Mouse (Mus musculus): ENCODE data around the gene Cdh24. TPM values are rescaled to one million over a fixed set of nuclear protein-coding genes. Genes with fewer than 3 reads are reported as not detected.

Cdh24 gene
- polyA plus RNA-seq, 1 experiment from 2014 or later: 8.6 TPM

DNA sequence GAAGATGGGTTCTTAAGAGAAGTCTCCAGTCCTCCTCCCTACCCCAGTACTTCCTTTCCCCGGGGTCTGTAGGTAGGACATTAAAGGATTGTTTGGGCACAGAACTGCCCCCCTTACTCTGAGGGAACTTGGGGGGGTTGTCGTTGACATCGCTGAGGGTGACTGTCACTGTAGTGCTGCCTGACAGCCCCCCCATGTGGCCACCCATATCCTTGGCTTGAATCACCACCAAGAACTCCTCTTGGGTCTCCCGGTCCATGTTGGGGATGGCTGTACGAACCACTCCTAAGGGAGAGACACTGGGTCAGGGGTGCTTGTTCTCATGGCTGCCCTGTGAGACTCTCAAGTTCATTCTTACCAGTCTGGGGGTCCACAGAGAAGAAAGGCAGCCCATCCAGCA is 3.0 kb downstream of the Cdh24 start:
- 82% methylated on average over 5 of the region's 5 CpGs for WGBS
- DNase-seq (ENCODE audit: low spot score): no peak
- no peak overlapping the region for H3K4me2 ChIP-seq (ENCODE audit: low read depth, severe bottlenecking)
- H3K9me3 ChIP-seq (ENCODE audit: control insufficient read depth, low read length): no peaks in the 10 kb centered on the region
- peaks cover 18% of the 10 kb centered on the region; the same call in 1 of the 2 replicates for H3K36me3 ChIP-seq (ENCODE audit: control insufficient read depth, insufficient read depth, low read length)
- no peak overlapping the region for H3K27ac ChIP-seq (replicated peaks; ENCODE audit: low read depth, low read length)
- no peaks in the 10 kb centered on the region for H3K27me3 ChIP-seq (ENCODE audit: control insufficient read depth, insufficient read depth, low read length)
- H3K4me1 ChIP-seq (ENCODE audit: control insufficient read depth, insufficient read depth, low read length): peaks cover 14% of the 10 kb centered on the region
- ATAC-seq (ENCODE audit: insufficient number of reproducible peaks, low FRiP score, low TSS enrichment, low read depth): no peak
- no peak overlapping the region for H3K4me3 ChIP-seq (ENCODE audit: low read depth, low read length)
- no peak overlapping the region for H3K9ac ChIP-seq (ENCODE audit: low read length)

DNA sequence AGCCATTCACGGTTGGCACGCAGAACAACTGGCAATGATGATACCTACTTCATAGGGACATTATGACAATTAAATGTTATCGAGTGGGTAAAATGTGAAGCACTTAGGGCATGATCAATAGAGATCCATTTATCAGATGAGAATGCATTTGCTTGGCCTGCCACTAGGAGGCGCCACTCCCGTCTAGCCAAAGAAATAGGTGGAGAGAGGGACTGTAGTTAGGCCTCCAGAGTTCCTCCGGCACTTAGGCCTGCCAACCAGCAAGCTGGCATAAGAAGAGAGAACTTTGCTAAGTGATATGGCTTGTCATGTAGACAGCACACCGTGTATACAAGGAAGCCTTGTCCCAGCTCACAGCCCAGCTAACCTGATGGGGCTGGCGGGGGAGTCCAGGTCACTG is 4.2 kb downstream of the Cdh24 start:
- Histone ChIP-seq H3K27me3 (ENCODE audit: control insufficient read depth, insufficient read depth, low read length) (no peaks in the 10 kb centered on the region), H3K4me2 (ENCODE audit: low read depth, severe bottlenecking) (no peak overlapping the region), H3K9me3 (ENCODE audit: control insufficient read depth, low read length) (no peaks in the 10 kb centered on the region), H3K4me3 (ENCODE audit: low read depth, low read length) (no peak overlapping the region), H3K27ac (replicated peaks; ENCODE audit: low read depth, low read length) (no peak overlapping the region), H3K9ac (ENCODE audit: low read length) (no peak overlapping the region), H3K36me3 (ENCODE audit: control insufficient read depth, insufficient read depth, low read length) (peaks cover 15% of the 10 kb centered on the region; the same call in 1 of the 2 replicates), H3K4me1 (ENCODE audit: control insufficient read depth, insufficient read depth, low read length) (peaks cover 14% of the 10 kb centered on the region)
- ATAC-seq (ENCODE audit: insufficient number of reproducible peaks, low FRiP score, low TSS enrichment, low read depth): no peak
- peak; percentile 76 for DNase-seq (ENCODE audit: low spot score)
- WGBS: 59% methylated on average over 8 of the region's 8 CpGs

DNA sequence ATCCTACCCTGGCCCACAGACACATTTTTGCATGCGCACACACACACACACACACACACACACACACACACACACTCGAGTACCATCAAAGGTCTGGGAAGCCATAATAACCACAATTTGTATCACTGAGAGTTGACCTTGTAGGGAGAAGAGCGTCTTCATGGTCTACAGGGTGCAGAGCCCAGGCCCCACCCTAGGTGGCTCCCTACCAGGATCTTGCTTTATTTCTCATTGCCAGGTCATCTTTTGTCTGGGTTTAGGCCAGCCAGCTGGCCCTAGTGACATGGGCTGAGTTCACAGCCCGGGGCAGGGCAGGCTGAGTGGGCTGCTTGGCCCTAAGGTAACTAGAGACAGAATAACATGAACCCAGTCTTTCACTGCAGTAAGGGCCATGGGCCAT is 7.0 kb downstream of the Cdh24 start:
- H3K4me1 ChIP-seq (ENCODE audit: control insufficient read depth, insufficient read depth, low read length): peaks cover 3% of the 10 kb centered on the region; the same call in 1 of the 2 replicates
- H3K27ac ChIP-seq (replicated peaks; ENCODE audit: low read depth, low read length): no peak overlapping the region
- no peak overlapping the region for H3K4me2 ChIP-seq (ENCODE audit: low read depth, severe bottlenecking)
- H3K9ac ChIP-seq (ENCODE audit: low read length): no peak overlapping the region
- DNase-seq (ENCODE audit: low spot score) (no peak), ATAC-seq (ENCODE audit: insufficient number of reproducible peaks, low FRiP score, low TSS enrichment, low read depth) (no peak)
- no peaks in the 10 kb centered on the region for H3K27me3 ChIP-seq (ENCODE audit: control insufficient read depth, insufficient read depth, low read length)
- no peak overlapping the region for H3K4me3 ChIP-seq (ENCODE audit: low read depth, low read length)
- H3K9me3 ChIP-seq (ENCODE audit: control insufficient read depth, low read length): no peaks in the 10 kb centered on the region
- peaks cover 15% of the 10 kb centered on the region; the same call in 1 of the 2 replicates for H3K36me3 ChIP-seq (ENCODE audit: control insufficient read depth, insufficient read depth, low read length)
- WGBS: 85% methylated on average over 4 of the region's 4 CpGs

DNA sequence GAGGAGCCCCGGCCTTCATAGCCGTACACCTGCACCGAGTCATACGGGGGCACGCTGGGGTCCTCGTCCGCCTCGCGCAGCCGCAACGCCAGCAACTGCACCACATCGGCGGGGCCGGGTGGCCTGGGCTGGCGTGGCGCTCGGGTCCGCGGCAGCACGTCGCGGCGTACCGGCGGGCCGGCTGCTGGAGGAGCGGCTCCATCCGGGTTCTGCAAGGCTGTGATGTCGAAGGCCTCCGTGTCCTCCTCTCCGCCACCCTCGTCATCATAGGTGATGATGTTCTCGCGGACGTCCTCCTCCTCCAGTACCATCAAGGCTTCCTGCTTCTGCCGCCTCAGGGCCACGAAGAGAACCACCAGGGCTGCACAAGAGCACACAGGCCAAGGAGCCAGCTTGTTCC is 8.9 kb downstream of the Cdh24 start:
- no peak overlapping the region for H3K9ac ChIP-seq (ENCODE audit: low read length)
- no peak for ATAC-seq (ENCODE audit: insufficient number of reproducible peaks, low FRiP score, low TSS enrichment, low read depth)
- no peak overlapping the region for H3K27ac ChIP-seq (replicated peaks; ENCODE audit: low read depth, low read length)
- 88% methylated on average over 37 of the region's 37 CpGs for WGBS
- no peaks in the 10 kb centered on the region for H3K27me3 ChIP-seq (ENCODE audit: control insufficient read depth, insufficient read depth, low read length)
- H3K4me3 ChIP-seq (ENCODE audit: low read depth, low read length): no peak overlapping the region
- no peaks in the 10 kb centered on the region for H3K4me1 ChIP-seq (ENCODE audit: control insufficient read depth, insufficient read depth, low read length)
- H3K36me3 ChIP-seq (ENCODE audit: control insufficient read depth, insufficient read depth, low read length): peaks cover 11% of the 10 kb centered on the region; the same call in 1 of the 2 replicates
- no peaks in the 10 kb centered on the region for H3K9me3 ChIP-seq (ENCODE audit: control insufficient read depth, low read length)
- DNase-seq (ENCODE audit: low spot score): no peak
- H3K4me2 ChIP-seq (ENCODE audit: low read depth, severe bottlenecking): no peak overlapping the region

DNA sequence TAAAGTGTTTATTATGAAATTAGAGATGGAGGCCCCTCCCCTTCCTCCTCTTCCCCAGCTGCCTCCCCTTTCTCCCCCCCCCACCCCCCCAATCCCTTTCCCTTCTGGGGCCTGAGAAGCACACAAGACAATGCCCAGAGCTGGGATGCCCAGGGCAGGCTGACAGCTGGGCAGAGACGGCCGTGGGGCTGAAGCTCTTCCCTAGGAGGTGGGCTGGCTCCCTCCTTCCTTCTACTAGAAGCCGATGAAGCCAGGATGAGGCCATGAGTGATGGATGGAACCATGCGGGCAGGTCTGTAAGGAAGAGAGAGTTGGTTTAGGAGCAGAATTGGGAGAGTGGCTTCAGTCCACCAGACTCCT is 9.9 kb downstream of the Cdh24 start:
- Histone ChIP-seq H3K4me2 (ENCODE audit: low read depth, severe bottlenecking) (no peak overlapping the region), H3K9ac (ENCODE audit: low read length) (no peak overlapping the region), H3K27ac (replicated peaks; ENCODE audit: low read depth, low read length) (no peak overlapping the region), H3K9me3 (ENCODE audit: control insufficient read depth, low read length) (no peaks in the 10 kb centered on the region), H3K36me3 (ENCODE audit: control insufficient read depth, insufficient read depth, low read length) (peaks cover 11% of the 10 kb centered on the region; the same call in 1 of the 2 replicates), H3K4me3 (ENCODE audit: low read depth, low read length) (no peak overlapping the region), H3K27me3 (ENCODE audit: control insufficient read depth, insufficient read depth, low read length) (no peaks in the 10 kb centered on the region), H3K4me1 (ENCODE audit: control insufficient read depth, insufficient read depth, low read length) (no peaks in the 10 kb centered on the region)
- no peak for DNase-seq (ENCODE audit: low spot score)
- no peak for ATAC-seq (ENCODE audit: insufficient number of reproducible peaks, low FRiP score, low TSS enrichment, low read depth)
- 82% methylated on average over 4 of the region's 4 CpGs for WGBS

DNA sequence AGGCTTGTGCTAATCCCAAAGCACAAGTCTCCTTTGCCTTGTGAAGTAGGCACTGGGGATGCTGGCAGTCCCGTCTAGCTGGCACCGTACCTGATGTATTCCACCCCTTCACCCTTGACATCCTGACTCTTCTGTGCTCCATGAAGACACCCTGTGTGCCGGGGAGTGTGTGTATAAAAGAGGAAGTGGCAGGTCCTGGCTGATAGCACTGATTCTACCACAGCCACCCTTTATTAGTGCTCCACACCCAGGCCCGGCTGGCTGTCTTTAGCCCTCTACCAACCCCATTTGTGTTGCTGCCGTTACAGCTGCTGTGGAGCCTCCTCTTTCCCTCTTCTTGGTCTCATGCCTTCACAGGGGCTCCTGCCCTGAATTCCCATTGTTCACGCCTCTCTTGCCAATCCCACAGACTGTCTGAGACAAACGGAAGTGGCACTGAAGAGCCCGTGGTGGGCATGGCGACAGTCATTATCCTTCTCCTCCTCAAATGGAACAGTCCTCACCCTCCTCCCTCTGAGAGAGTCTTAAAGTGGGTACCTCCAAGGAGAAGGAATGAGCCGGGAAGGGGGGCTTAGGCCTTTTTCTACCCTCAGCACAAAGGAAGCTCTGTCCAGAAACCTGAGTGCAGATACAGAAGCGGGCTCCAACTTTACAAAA is 10.5 kb downstream of the Cdh24 start:
- H3K4me3 ChIP-seq (ENCODE audit: low read depth, low read length): no peak overlapping the region
- H3K9me3 ChIP-seq (ENCODE audit: control insufficient read depth, low read length): no peaks in the 10 kb centered on the region
- H3K27ac ChIP-seq (replicated peaks; ENCODE audit: low read depth, low read length): no peak overlapping the region
- no peak for ATAC-seq (ENCODE audit: insufficient number of reproducible peaks, low FRiP score, low TSS enrichment, low read depth)
- peaks cover 11% of the 10 kb centered on the region; the same call in 1 of the 2 replicates for H3K36me3 ChIP-seq (ENCODE audit: control insufficient read depth, insufficient read depth, low read length)
- H3K4me1 ChIP-seq (ENCODE audit: control insufficient read depth, insufficient read depth, low read length): no peaks in the 10 kb centered on the region
- H3K4me2 ChIP-seq (ENCODE audit: low read depth, severe bottlenecking): no peak overlapping the region
- H3K9ac ChIP-seq (ENCODE audit: low read length): no peak overlapping the region
- 84% methylated on average over 11 of the region's 11 CpGs for WGBS
- no peak for DNase-seq (ENCODE audit: low spot score)
- H3K27me3 ChIP-seq (ENCODE audit: control insufficient read depth, insufficient read depth, low read length): no peaks in the 10 kb centered on the region

DNA sequence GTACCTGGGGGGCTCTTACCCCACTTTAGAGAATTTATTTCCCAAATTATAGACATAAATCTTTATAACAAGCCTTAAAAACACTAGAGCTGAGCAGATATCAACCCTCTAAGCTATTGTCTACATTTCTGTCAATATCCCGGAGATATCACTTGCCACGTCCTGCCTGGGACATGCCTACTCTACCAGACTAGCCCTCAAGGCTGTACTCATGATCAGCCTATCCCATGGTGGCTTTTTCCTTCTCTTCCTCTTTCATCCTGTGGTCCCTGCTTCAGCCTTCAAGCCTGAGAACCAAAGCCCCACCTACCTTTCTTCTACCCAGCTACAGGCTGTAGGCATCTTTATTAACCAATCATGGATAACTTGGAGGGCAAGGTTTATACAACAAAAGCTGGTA is 11.4 kb downstream of the Cdh24 start:
- no peaks in the 10 kb centered on the region for H3K4me1 ChIP-seq (ENCODE audit: control insufficient read depth, insufficient read depth, low read length)
- H3K4me2 ChIP-seq (ENCODE audit: low read depth, severe bottlenecking): no peak overlapping the region
- H3K9me3 ChIP-seq (ENCODE audit: control insufficient read depth, low read length): no peaks in the 10 kb centered on the region
- no peak overlapping the region for H3K4me3 ChIP-seq (ENCODE audit: low read depth, low read length)
- no peaks in the 10 kb centered on the region for H3K27me3 ChIP-seq (ENCODE audit: control insufficient read depth, insufficient read depth, low read length)
- no peak overlapping the region for H3K9ac ChIP-seq (ENCODE audit: low read length)
- no peak overlapping the region for H3K27ac ChIP-seq (replicated peaks; ENCODE audit: low read depth, low read length)
- ATAC-seq (ENCODE audit: insufficient number of reproducible peaks, low FRiP score, low TSS enrichment, low read depth): no peak
- no peak for DNase-seq (ENCODE audit: low spot score)
- WGBS: 96% methylated on average over 2 of the region's 2 CpGs
- peaks cover 11% of the 10 kb centered on the region; the same call in 1 of the 2 replicates for H3K36me3 ChIP-seq (ENCODE audit: control insufficient read depth, insufficient read depth, low read length)

DNA sequence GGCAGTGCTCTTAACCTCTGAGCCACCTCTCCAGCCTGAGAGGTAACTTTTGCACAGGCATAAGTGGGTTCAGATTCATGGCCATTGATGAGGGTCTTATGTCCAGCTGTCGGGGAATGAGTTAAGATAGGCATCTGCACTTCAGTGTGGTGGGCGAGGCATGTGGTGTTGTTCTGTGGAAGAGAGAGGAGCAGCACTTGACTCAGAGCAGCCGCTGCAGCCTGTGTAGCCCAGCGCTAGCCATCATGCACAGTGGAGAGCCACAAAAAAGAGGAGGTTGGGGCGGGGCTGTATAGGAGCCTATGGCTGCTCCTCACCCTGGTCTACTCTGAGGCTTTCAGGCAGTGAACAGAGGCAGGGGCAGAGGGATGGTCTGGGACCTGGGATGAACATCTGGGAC is 13.1 kb downstream of the Cdh24 start:
- Histone ChIP-seq H3K9ac (ENCODE audit: low read length) (no peak overlapping the region), H3K27me3 (ENCODE audit: control insufficient read depth, insufficient read depth, low read length) (no peaks in the 10 kb centered on the region), H3K9me3 (ENCODE audit: control insufficient read depth, low read length) (no peaks in the 10 kb centered on the region), H3K4me1 (ENCODE audit: control insufficient read depth, insufficient read depth, low read length) (no peaks in the 10 kb centered on the region), H3K4me2 (ENCODE audit: low read depth, severe bottlenecking) (no peak overlapping the region), H3K27ac (replicated peaks; ENCODE audit: low read depth, low read length) (no peak overlapping the region), H3K4me3 (ENCODE audit: low read depth, low read length) (no peak overlapping the region), H3K36me3 (ENCODE audit: control insufficient read depth, insufficient read depth, low read length) (peaks cover 4% of the 10 kb centered on the region; the same call in 1 of the 2 replicates)
- ATAC-seq (ENCODE audit: insufficient number of reproducible peaks, low FRiP score, low TSS enrichment, low read depth): no peak
- 78% methylated on average over 5 of the region's 5 CpGs for WGBS
- DNase-seq (ENCODE audit: low spot score): no peak

DNA sequence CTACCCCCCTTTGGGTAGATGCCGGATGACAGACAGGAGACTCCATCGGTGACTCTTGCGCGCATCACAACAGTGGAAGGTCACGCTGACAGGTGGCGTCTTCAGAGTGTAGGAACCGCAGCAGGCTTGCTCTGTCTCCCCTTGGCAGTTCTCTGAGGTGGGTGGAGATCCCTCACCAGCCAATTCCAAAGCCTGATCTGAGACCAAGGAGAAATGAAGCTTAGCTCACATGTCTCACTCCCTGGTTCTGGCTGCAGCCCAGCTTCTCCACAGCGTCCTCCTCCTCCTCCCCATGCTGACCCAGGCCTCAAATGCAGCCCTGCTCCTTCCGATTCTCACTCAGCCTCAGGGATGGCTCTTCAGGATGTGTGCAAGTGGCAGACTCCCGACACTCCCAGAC is 16.2 kb downstream of the Cdh24 start:
- H3K27ac ChIP-seq (replicated peaks; ENCODE audit: low read depth, low read length): no peak overlapping the region
- no peak overlapping the region for H3K4me3 ChIP-seq (ENCODE audit: low read depth, low read length)
- 78% methylated on average over 10 of the region's 10 CpGs for WGBS
- ATAC-seq (ENCODE audit: insufficient number of reproducible peaks, low FRiP score, low TSS enrichment, low read depth) (no peak), DNase-seq (ENCODE audit: low spot score) (no peak)
- H3K9ac ChIP-seq (ENCODE audit: low read length): no peak overlapping the region
- no peaks in the 10 kb centered on the region for H3K36me3 ChIP-seq (ENCODE audit: control insufficient read depth, insufficient read depth, low read length)
- no peaks in the 10 kb centered on the region for H3K4me1 ChIP-seq (ENCODE audit: control insufficient read depth, insufficient read depth, low read length)
- H3K9me3 ChIP-seq (ENCODE audit: control insufficient read depth, low read length): no peaks in the 10 kb centered on the region
- no peak overlapping the region for H3K4me2 ChIP-seq (ENCODE audit: low read depth, severe bottlenecking)
- no peaks in the 10 kb centered on the region for H3K27me3 ChIP-seq (ENCODE audit: control insufficient read depth, insufficient read depth, low read length)
